Mouse (Mus musculus): ENCODE data around the gene Nlrp2. TPM values are rescaled to one million over a fixed set of nuclear protein-coding genes. Genes with fewer than 3 reads are reported as not detected.

Gene Nlrp2
- total RNA-seq (2015; ENCODE audit: low replicate concordance) (not detected in 2 replicates), total RNA-seq (2017; ENCODE audit: low replicate concordance) (not detected in 2 replicates)

DNA sequence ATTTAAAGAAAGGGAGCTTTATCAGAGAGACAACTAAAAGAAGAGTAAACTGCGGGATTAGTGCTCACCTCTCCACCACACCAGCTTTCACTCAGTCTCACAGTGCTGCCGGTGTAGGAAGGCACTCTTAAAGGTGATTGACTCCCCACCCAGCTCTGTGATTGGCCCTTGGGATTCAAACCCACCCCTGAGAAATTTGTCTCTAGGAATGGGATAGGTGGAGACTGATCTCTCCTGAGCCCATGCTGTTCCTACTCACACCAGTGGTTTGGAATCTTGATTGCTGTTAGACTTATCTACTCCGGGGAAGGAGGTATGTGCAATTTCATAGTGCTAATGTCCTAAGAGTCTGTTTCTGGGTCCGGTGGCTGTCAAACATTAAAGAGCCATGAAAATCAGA lies at the start of gene Nlrp2:
Gene Nlrp2 (minus strand): TSS at position 101 of the 400 bp plus-strand sequence.
- no peak for ATAC-seq (replicated peaks; ENCODE audit: low FRiP score, poor library complexity, severe bottlenecking)

DNA sequence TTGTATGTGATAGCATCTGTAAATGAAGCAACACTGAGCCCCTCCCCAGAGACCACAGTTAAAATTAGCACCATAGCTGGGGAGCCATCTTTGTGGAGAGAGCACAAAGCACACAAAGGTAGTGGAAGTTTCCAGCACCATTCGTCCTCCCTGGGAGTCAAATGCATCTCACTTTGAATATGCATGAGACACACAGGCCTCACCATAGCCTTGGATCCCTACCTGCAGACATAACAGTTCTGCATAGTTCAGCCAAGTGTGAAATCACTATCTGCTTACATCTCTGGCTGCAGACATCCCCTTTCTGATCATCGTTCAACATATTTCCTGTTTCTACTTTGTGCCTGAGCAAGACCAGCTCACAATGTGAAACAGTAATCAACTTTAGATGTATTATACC lies 15.9 kb upstream of the Nlrp2 start:
- no peak for ATAC-seq (replicated peaks; ENCODE audit: low FRiP score, poor library complexity, severe bottlenecking)

- no peak for ATAC-seq (replicated peaks; ENCODE audit: low FRiP score, poor library complexity, severe bottlenecking)
These were observed 12.8 kb upstream of the Nlrp2 start for GRCm38 (mm10) chr7:5363599-5363998.

DNA sequence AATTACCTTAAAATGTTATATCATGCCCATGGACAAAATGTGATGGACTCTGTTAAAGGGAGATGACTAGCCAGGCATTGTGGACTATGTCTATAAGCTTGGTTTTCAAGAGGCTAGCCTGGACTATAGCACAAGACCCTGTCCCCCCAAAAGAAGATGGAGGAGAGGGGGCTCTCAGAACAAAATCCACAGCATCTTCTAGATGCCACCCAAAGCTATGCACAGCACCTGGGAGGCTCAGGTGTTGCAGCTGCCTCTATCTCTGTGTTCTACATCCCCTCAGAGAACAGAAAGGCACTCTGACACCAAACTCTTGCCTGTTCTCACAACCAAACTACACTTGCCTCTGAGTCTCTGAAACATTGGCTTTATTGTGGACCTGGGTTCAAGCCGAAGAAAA lies 598 bp downstream of the Nlrp2 start, which contains the start of gene Gm5065:
Gene Gm5065 (plus strand): TSS at position 301 of the 400 bp plus-strand sequence.
- ATAC-seq (replicated peaks; ENCODE audit: low FRiP score, poor library complexity, severe bottlenecking): no peak

- no peak for ATAC-seq (replicated peaks; ENCODE audit: low FRiP score, poor library complexity, severe bottlenecking)
These were observed 23.3 kb downstream of the Nlrp2 start for GRCm38 (mm10) chr7:5327511-5327910.

GRCm38 (mm10) chr7:5288281-5288680 lies 62.6 kb downstream of the Nlrp2 start:
- ATAC-seq (replicated peaks; ENCODE audit: low FRiP score, poor library complexity, severe bottlenecking): no peak

DNA sequence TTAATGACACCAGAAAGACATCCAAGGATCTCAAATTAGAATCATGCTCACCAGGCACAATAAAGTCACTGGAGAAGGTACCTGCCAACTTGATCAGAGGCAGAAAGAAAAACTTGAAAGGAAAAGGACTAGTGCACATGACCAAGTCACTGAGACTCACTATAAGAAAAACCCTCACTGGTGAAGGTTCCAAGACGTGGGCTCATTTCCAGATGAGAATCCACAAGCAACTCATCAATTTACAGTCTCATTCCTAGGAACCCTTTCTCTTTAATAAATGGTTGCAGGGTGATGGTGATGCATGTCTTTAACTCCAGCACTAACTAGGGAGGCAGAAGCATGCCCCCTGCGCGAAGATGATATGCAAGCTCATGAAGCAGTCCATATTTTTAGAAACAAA lies 87.8 kb downstream of the Nlrp2 start:
- ATAC-seq (replicated peaks; ENCODE audit: low FRiP score, poor library complexity, severe bottlenecking): no peak

Other genes starting within 250 kb of the Nlrp2 start
- gene Rfpl4, start 234.1 kb downstream of the Nlrp2 start, total RNA-seq (2015; ENCODE audit: low replicate concordance): not detected in 2 replicates
- gene Rfpl4, start 234.1 kb downstream of the Nlrp2 start, total RNA-seq (2017; ENCODE audit: low replicate concordance): not detected in 2 replicates
- not detected in 2 replicates for gene Rasl2-9, start 225.1 kb downstream of the Nlrp2 start, total RNA-seq (2015; ENCODE audit: low replicate concordance)
- not detected in 2 replicates for gene Rasl2-9, start 225.1 kb downstream of the Nlrp2 start, total RNA-seq (2017; ENCODE audit: low replicate concordance)
- gene Vmn1r55, start 201.4 kb downstream of the Nlrp2 start, total RNA-seq (2015; ENCODE audit: low replicate concordance): not detected in 2 replicates
- 0.13 TPM in 1 of 2 replicates, not detected in the other for gene Vmn1r55, start 201.4 kb downstream of the Nlrp2 start, total RNA-seq (2017; ENCODE audit: low replicate concordance)
- gene Vmn1r56, start 154.3 kb downstream of the Nlrp2 start, total RNA-seq (2015; ENCODE audit: low replicate concordance): not detected in 2 replicates
- gene Vmn1r56, start 154.3 kb downstream of the Nlrp2 start, total RNA-seq (2017; ENCODE audit: low replicate concordance): not detected in 2 replicates
- not detected in 2 replicates for gene Vmn1r57, start 132.5 kb downstream of the Nlrp2 start, total RNA-seq (2015; ENCODE audit: low replicate concordance)
- not detected in 2 replicates for gene Vmn1r57, start 132.5 kb downstream of the Nlrp2 start, total RNA-seq (2017; ENCODE audit: low replicate concordance)
- gene Gm5065, start 498 bp downstream of the Nlrp2 start, total RNA-seq (2015; ENCODE audit: low replicate concordance): not detected in 2 replicates
- not detected in 2 replicates for gene Gm5065, start 498 bp downstream of the Nlrp2 start, total RNA-seq (2017; ENCODE audit: low replicate concordance)
- gene Vmn1r58, start 62.4 kb upstream of the Nlrp2 start, total RNA-seq (2015; ENCODE audit: low replicate concordance): not detected in 2 replicates
- not detected in 2 replicates for gene Vmn1r58, start 62.4 kb upstream of the Nlrp2 start, total RNA-seq (2017; ENCODE audit: low replicate concordance)
- gene Vmn1r59, start 105.7 kb upstream of the Nlrp2 start, total RNA-seq (2015; ENCODE audit: low replicate concordance): not detected in 2 replicates
- gene Vmn1r59, start 105.7 kb upstream of the Nlrp2 start, total RNA-seq (2017; ENCODE audit: low replicate concordance): not detected in 2 replicates
- not detected in 2 replicates for gene Vmn2r28, start 142.9 kb upstream of the Nlrp2 start, total RNA-seq (2015; ENCODE audit: low replicate concordance)
- gene Vmn2r28, start 142.9 kb upstream of the Nlrp2 start, total RNA-seq (2017; ENCODE audit: low replicate concordance): not detected in 2 replicates
- not detected in 2 replicates for gene Vmn1r60, start 196.3 kb upstream of the Nlrp2 start, total RNA-seq (2015; ENCODE audit: low replicate concordance)
- not detected in 2 replicates for gene Vmn1r60, start 196.3 kb upstream of the Nlrp2 start, total RNA-seq (2017; ENCODE audit: low replicate concordance)